Comparison of ENCODE assay signal across 8 mouse cellular contexts in genomic region chr14:79089464-79089863, GRCm38 (mm10).
DNase-seq lines count a peak whose midpoint lies in the region; ATAC-seq lines count a peak whose summit lies in the region.

No protein-coding gene starts in this region.

- no peak overlapping the region for H3K27ac ChIP-seq in forebrain, embryonic 15.5 days (replicated peaks)
- H3K27ac ChIP-seq in forebrain, embryonic 12.5 days = no peak overlapping the region

- no peak overlapping the region for H3K4me3 ChIP-seq in forebrain, embryonic 15.5 days
- no peak overlapping the region for H3K4me3 ChIP-seq in forebrain, embryonic 12.5 days (replicated peaks)

- H3K27me3 ChIP-seq in forebrain, embryonic 15.5 days = no peaks in the 10 kb centered on the region
- H3K27me3 ChIP-seq in forebrain, embryonic 12.5 days = no peaks in the 10 kb centered on the region

- 22% methylated on average over 2 of the region's 2 CpGs for WGBS in forebrain, embryonic 15.5 days
- WGBS in forebrain, embryonic 12.5 days = 50% methylated on average over 2 of the region's 2 CpGs

- ATAC-seq in forebrain, embryonic 15.5 days (replicated peaks) = peak; percentile 68
- ATAC-seq in forebrain, embryonic 12.5 days (ENCODE audit: low FRiP score) = no peak
- ATAC-seq in hematopoietic stem cell, adult 5-6 weeks (replicated peaks in 1 of 2; ENCODE audit: insufficient read depth in 1 of 2, low FRiP score in 2 of 2, low TSS enrichment in 1 of 2, low read depth in 1 of 2, poor library complexity in 2 of 2, severe bottlenecking in 2 of 2) = peak; percentile 84 to 87
- no peak for ATAC-seq in inflammation-experienced regulatory T-cells, adult 6 months
- ATAC-seq in megakaryocyte-erythroid progenitor cell, adult 5-6 weeks (replicated peaks; ENCODE audit: low FRiP score, low TSS enrichment, poor library complexity, severe bottlenecking) = no peak

- peaks cover 11% of the 10 kb centered on the region; the same call in 1 of the 2 replicates for H3K4me1 ChIP-seq in forebrain, embryonic 15.5 days
- H3K4me1 ChIP-seq in forebrain, embryonic 12.5 days = no peaks in the 10 kb centered on the region

- peaks cover 5% of the 10 kb centered on the region for H3K36me3 ChIP-seq in forebrain, embryonic 15.5 days
- H3K36me3 ChIP-seq in forebrain, embryonic 12.5 days (replicated peaks) = peaks cover 5% of the 10 kb centered on the region

- no peak overlapping the region for H3K4me2 ChIP-seq in forebrain, embryonic 15.5 days (replicated peaks)
- no peak overlapping the region for H3K4me2 ChIP-seq in forebrain, embryonic 12.5 days

- 0 out of 2 replicates have a peak, but pooled peaks cover under 1% of the 10 kb centered on the region for H3K9me3 ChIP-seq in forebrain, embryonic 15.5 days
- H3K9me3 ChIP-seq in forebrain, embryonic 12.5 days = peaks cover 5% of the 10 kb centered on the region; the same call in 1 of the 2 replicates

- H3K9ac ChIP-seq in forebrain, embryonic 15.5 days (replicated peaks) = no peak overlapping the region
- no peak overlapping the region for H3K9ac ChIP-seq in forebrain, embryonic 12.5 days

- peak; percentile 66 for DNase-seq in Muller cell, postnatal 12 days (ENCODE audit: inconsistent ontology term)
- peak; percentile 20 to 47 for DNase-seq in frontal cortex, adult 2 months (ENCODE audit: extremely low spot score in 1 of 2, low spot score in 1 of 2)
- peak; percentile 59 for DNase-seq in lung, postnatal 25 days (ENCODE audit: low spot score)

Comparison
In these comparisons a context has a peak if more than half of its experiments do, and no peak if none do; other contexts are left out.
1. ATAC-seq: peak in forebrain, embryonic 15.5 days (single experiment) and hematopoietic stem cell, adult 5-6 weeks (2 of 2); none in forebrain, embryonic 12.5 days (single experiment), inflammation-experienced regulatory T-cells, adult 6 months (single experiment) and megakaryocyte-erythroid progenitor cell, adult 5-6 weeks (single experiment).
2. Peak in every context shown above with its lines, with median percentiles within 50 percentile points of each other: DNase-seq.